Mouse (Mus musculus) heart, postnatal 0 days (tissue): ENCODE data around the gene Zmiz1.

Experiments used
- CTCF ChIP-seq: IDR thresholded peaks from 2 replicates; pipeline ENCODE4 v1.5.1; 2016; ENCODE audit warnings: antibody characterized with exemption, control low read depth, low read depth
- EP300 ChIP-seq: IDR thresholded peaks from 2 replicates; pipeline ENCODE4 v1.6.1; 2016; ENCODE audit warnings: antibody characterized with exemption, low read depth

DNA sequence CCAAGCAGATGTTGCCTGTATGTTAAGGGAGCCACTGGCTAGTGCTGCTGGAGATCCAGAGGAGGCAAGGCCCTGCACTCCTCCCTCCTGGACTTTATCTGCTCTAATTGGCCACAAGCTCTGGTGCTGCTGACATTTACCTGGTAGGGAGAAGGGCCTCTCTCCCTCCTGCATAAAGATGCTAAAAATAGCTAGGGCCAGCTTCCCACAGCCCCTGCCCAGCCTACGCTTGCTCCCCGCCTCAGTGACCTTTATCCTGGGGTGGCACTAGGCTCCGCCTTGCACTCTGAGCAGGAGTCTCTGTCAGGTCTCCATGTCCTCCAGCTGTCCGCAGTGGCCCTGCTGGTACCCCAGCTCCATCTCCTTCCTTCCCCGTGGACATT, 49.8 kb downstream of the Zmiz1 start:
- TF ChIP-seq CTCF (no peak), EP300 (no peak)
